Mouse (Mus musculus) forebrain, embryonic 11.5 days (tissue): ENCODE measurements around the gene Olfr1202. TPM values are rescaled to one million over a fixed set of nuclear protein-coding genes. Genes with fewer than 3 reads are reported as not detected.

Experiments
- ATAC-seq: fragments of 200-750 bp; cut with Nextera tagmentation; replicated peaks from 2 replicates; pipeline ENCODE4 v1.8.0; 2017; ENCODE audit warnings: moderate TSS enrichment; ENCODE audit not compliant: low FRiP score
- DNase-seq: peaks from one replicate; pipeline ENCODE4 v3.0.0-alpha.2; 2017; ENCODE audit warnings: low spot score
- H3K27ac ChIP-seq: fragments of 300-500 bp; sonication (generic); 2 replicates; pipeline ENCODE4 v1.5.1; 2014; ENCODE audit warnings: low read depth, low read length
- H3K27me3 ChIP-seq: fragments of 300-500 bp; sonication (generic); 2 replicates; pipeline ENCODE4 v1.6.1; 2014; ENCODE audit warnings: mild to moderate bottlenecking, low read length, mixed read lengths; ENCODE audit not compliant: control insufficient read depth, insufficient read depth
- H3K36me3 ChIP-seq: fragments of 300-500 bp; sonication (generic); 2 replicates; pipeline ENCODE4 v1.6.1; 2014; ENCODE audit warnings: mild to moderate bottlenecking, low read length, moderate library complexity, mixed read lengths; ENCODE audit not compliant: control insufficient read depth, insufficient read depth
- H3K4me1 ChIP-seq: fragments of 300-500 bp; sonication (generic); replicated peaks from 2 replicates; pipeline ENCODE4 v1.6.1; 2014; ENCODE audit warnings: low read length, mixed read lengths; ENCODE audit not compliant: control insufficient read depth, insufficient read depth
- H3K4me2 ChIP-seq: fragments of 300-500 bp; sonication (generic); 2 replicates; pipeline ENCODE4 v1.6.1; 2014; ENCODE audit warnings: low read depth, mild to moderate bottlenecking, low read length, moderate library complexity, mixed read lengths; ENCODE audit not compliant: severe bottlenecking
- H3K4me3 ChIP-seq: fragments of 300-500 bp; sonication (generic); 2 replicates; pipeline ENCODE4 v1.5.1; 2014; ENCODE audit warnings: low read depth, low read length
- H3K9ac ChIP-seq: fragments of 300-500 bp; sonication (generic); 2 replicates; pipeline ENCODE4 v1.6.1; 2014; ENCODE audit warnings: low read length
- H3K9me3 ChIP-seq: fragments of 300-500 bp; sonication (generic); 2 replicates; pipeline ENCODE4 v1.6.1; 2016; ENCODE audit warnings: low read length, mixed read lengths; ENCODE audit not compliant: control insufficient read depth
- WGBS: fragments of 180-500 bp; shearing (Covaris S2); extraction: QIAGEN DNeasy Blood & Tissue Kit; methylation state at CpG from one replicate; pipeline ENCODE4 v1.1.7; 2014; 5-methylcytosine and 5-hydroxymethylcytosine counted together
- polyA plus RNA-seq: library from polyadenylated mRNA; unstranded; fragments of >200 nt; fragmentation: Nextera tagmentation; extraction: Ambion mirVana; gene quantifications from 2 replicates; pipeline ENCODE4 v1.2.1, GENCODE M21; 2014

Gene Olfr1202
- not detected in 2 replicates for polyA plus RNA-seq

DNA sequence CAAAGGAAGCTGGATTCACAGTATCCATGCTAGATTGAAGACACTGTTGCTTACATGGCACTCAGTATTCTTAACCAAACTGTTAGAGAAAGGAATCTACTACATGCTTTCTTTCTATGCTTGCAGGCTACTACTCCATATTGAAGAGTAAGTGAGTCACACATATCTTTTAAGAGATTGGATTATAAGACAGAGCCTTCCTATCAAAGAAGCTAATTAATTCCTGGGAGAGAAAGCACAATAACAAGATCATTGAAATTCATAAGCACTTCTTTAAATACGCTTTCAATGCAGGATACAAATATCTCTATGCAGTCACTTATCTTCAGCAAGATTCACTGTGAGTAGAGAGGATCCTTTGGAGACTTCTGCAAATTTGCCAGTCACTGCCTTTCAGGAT, at the start of gene Olfr1202:
TSS of gene Olfr1202 (plus strand) at position 301 of the 400 bp plus-strand sequence.
- Histone ChIP-seq H3K27ac (no peak within 1 kb of the TSS), H3K4me1 (no peaks in the 10 kb centered on the region), H3K36me3 (no peaks in the 10 kb centered on the region), H3K4me3 (no peak within 1 kb of the TSS), H3K9me3 (no peaks in the 10 kb centered on the region), H3K4me2 (no peak within 1 kb of the TSS), H3K9ac (no peak within 1 kb of the TSS), H3K27me3 (no peaks in the 10 kb centered on the region)
- 86% methylated on average over 1 of the region's 1 CpGs for WGBS
- DNase-seq (no peak), ATAC-seq (no peak)

DNA sequence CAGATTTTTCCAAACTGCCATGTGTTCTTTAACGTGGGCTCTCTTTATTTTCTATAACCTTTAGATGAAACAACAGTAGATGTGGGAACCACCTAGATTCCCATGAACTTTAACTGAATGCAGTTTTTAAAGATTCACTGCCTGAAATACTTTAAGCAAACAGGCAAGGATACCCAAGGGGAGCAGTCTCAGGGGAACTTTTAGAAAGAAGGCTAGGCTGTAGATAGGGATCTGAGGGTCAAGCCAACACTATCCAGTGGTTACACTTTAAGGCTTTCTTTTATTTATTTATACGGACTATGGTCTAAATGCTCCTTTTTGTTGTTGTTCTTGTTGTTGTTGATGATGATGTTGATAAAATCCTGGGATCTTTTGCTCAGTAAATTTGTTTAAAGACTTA, 43.9 kb upstream of the Olfr1202 start, which contains the start of gene Olfr1200:
TSS of gene Olfr1200 (minus strand) at position 101 of the 400 bp plus-strand sequence.
- 85% methylated on average over 2 of the region's 2 CpGs for WGBS
- ATAC-seq (no peak), DNase-seq (no peak)
- Histone ChIP-seq H3K36me3 (no peaks in the 10 kb centered on the region), H3K9ac (no peak within 1 kb of the TSS), H3K27ac (no peak within 1 kb of the TSS), H3K27me3 (no peaks in the 10 kb centered on the region), H3K4me1 (no peaks in the 10 kb centered on the region), H3K4me3 (no peak within 1 kb of the TSS), H3K4me2 (no peak within 1 kb of the TSS), H3K9me3 (no peaks in the 10 kb centered on the region)

DNA sequence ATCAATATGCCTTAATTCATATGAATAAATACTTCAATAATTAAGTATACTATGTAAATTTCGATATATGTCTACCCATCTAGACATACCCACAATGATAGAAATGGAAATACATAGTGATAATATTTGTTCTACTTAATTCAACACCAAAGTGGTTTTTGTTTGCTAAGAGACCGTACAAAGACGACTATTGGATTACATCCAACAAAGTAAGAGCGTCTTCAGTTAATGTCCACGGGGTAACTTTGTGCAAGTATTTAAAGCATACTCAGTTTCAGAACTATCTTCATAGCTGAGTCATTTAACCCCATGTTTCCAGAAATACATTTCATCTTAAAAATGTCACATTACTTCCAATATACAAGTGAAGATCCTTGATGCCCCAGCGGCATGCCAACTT, 21.6 kb upstream of the Olfr1202 start, which contains the start of gene Olfr1201:
TSS of gene Olfr1201 (plus strand) at position 301 of the 400 bp plus-strand sequence.
- no peak within 1 kb of the TSS for H3K4me3 ChIP-seq
- H3K36me3 ChIP-seq = no peaks in the 10 kb centered on the region
- no peaks in the 10 kb centered on the region for H3K9me3 ChIP-seq
- DNase-seq (no peak), ATAC-seq (no peak)
- H3K27me3 ChIP-seq = no peaks in the 10 kb centered on the region
- no peaks in the 10 kb centered on the region for H3K4me1 ChIP-seq
- H3K4me2 ChIP-seq = no peak within 1 kb of the TSS
- 86% methylated on average over 6 of the region's 6 CpGs for WGBS
- H3K9ac ChIP-seq = no peak within 1 kb of the TSS
- H3K27ac ChIP-seq = no peak within 1 kb of the TSS

DNA sequence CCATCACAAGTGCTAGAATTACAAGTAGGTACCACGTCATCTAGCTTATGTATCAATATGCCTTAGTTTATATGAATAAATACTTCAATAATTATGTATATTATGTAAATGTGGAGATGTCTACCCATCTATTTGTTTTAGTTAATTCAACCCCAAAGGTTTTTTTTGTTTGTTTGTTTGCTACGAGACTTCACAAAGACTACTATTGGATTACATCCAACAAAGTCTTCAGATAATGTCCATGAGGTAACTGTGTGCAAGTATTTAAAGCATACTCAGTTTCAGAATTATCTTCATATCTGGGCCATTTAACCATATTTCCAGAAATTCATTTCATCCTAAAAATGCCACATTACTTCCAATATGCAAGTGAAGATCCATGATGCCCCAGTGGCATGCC, 15.1 kb downstream of the Olfr1202 start, which contains the start of gene Olfr1205:
TSS of gene Olfr1205 (plus strand) at position 301 of the 400 bp plus-strand sequence.
- ATAC-seq = no peak

DNA sequence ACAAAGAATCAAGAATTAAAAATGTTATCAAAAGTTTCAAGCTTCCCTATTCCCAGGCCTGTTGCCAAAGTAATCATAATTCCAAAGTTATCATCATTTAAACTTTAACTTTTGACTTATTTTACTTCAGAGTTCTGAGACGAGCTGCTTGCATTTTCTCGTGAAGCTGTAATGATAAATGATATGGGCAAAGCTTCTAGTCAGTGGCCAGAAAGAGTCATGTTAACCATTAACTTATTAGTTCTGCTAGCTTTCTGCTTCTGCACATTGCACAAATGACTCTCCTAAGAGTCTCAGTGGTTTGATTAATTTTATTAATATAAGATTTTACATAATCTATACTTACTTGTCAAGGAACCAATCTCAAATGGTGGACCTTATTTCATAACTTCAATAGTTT, 24.2 kb downstream of the Olfr1202 start:
- no peak for ATAC-seq
- DNase-seq = no peak
- 95% methylated on average over 2 of the region's 2 CpGs for WGBS
- Histone ChIP-seq H3K4me3 (no peak overlapping the region), H3K4me1 (no peaks in the 10 kb centered on the region), H3K9me3 (no peaks in the 10 kb centered on the region), H3K9ac (no peak overlapping the region), H3K4me2 (no peak overlapping the region), H3K36me3 (no peaks in the 10 kb centered on the region), H3K27me3 (no peaks in the 10 kb centered on the region), H3K27ac (no peak overlapping the region)

More for the DNA sequence above, 15.1 kb downstream of the Olfr1202 start, which contains the start of gene Olfr1205:
- Histone ChIP-seq H3K27me3 (no peaks in the 10 kb centered on the region), H3K9ac (no peak within 1 kb of the TSS), H3K4me2 (no peak within 1 kb of the TSS), H3K4me3 (no peak within 1 kb of the TSS), H3K36me3 (no peaks in the 10 kb centered on the region), H3K4me1 (no peaks in the 10 kb centered on the region), H3K9me3 (no peaks in the 10 kb centered on the region), H3K27ac (no peak within 1 kb of the TSS)
- 92% methylated on average over 2 of the region's 2 CpGs for WGBS
- DNase-seq = no peak

DNA sequence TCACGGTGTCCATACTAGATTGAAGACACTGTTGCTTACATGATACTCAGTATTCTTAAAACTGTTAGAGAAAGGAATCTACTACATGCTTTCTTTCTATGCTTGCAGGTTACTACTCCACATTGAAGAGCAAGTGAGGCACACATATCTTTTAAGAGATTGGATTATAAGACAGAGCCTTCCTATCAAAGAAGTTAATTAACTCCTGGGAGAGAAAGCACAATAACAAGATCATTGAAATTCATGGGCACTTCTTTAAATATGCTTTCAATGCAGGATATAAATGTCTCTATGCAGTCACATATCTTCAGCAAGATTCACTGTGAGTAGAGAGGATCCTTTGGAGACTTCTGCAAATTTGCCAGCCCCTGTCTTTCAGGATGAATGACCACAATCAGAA, 34.7 kb downstream of the Olfr1202 start, which contains the start of gene Olfr1204:
TSS of gene Olfr1204 (plus strand) at position 301 of the 400 bp plus-strand sequence.
- no peaks in the 10 kb centered on the region for H3K4me1 ChIP-seq
- no peak within 1 kb of the TSS for H3K4me3 ChIP-seq
- H3K4me2 ChIP-seq = no peak within 1 kb of the TSS
- H3K27me3 ChIP-seq = no peaks in the 10 kb centered on the region
- no peak within 1 kb of the TSS for H3K9ac ChIP-seq
- DNase-seq (no peak), ATAC-seq (no peak)
- 93% methylated on average over 1 of the region's 1 CpGs for WGBS
- no peaks in the 10 kb centered on the region for H3K36me3 ChIP-seq
- no peaks in the 10 kb centered on the region for H3K9me3 ChIP-seq
- no peak within 1 kb of the TSS for H3K27ac ChIP-seq

DNA sequence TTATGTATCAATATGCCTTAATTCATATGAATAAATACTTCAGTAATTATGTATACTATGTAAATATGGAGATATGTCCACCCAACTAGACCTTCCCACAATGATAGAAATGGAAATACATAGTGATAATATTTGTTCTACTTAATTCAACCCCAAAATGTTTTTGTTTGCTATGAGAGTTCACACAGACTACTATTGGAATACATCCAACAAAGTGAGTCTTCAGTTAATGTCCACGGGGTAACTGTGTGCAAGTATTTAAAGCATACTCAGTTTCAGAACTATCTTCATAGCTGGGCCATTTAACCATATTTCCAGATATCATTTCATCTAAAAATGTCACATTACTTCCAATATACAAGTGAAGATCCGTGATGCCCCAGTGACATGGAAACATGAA, 48.6 kb downstream of the Olfr1202 start, which contains the start of gene Olfr1206:
TSS of gene Olfr1206 (plus strand) at position 301 of the 400 bp plus-strand sequence.
- Histone ChIP-seq H3K9me3 (no peaks in the 10 kb centered on the region), H3K27ac (no peak within 1 kb of the TSS)
- WGBS = 91% methylated on average over 2 of the region's 2 CpGs

More for the DNA sequence above, 48.6 kb downstream of the Olfr1202 start, which contains the start of gene Olfr1206:
- DNase-seq (no peak), ATAC-seq (no peak)
- Histone ChIP-seq H3K9ac (no peak within 1 kb of the TSS), H3K36me3 (no peaks in the 10 kb centered on the region), H3K4me1 (no peaks in the 10 kb centered on the region), H3K4me2 (no peak within 1 kb of the TSS), H3K27me3 (no peaks in the 10 kb centered on the region), H3K4me3 (no peak within 1 kb of the TSS)
